Mouse (Mus musculus) gastrocnemius, adult 8-10 months (tissue): ENCODE measurements around the gene Emx2. TPM values are rescaled to one million over a fixed set of nuclear protein-coding genes. Genes with fewer than 3 reads are reported as not detected.

Experiments used
- DNase-seq, 2 experiments: peaks; one replicate each; pipeline ENCODE4 v3.0.0; 2022; ENCODE audit warnings: low spot score in 2 of 2
- total RNA-seq, 4 experiments: library from RNA; stranded (reverse); gene quantifications; 2 replicates each; pipeline ENCODE4 v1.2.4; 2022

Gene Emx2
- total RNA-seq, 4 experiments from 2014 or later: 0.38 to 0.97 (median 0.50) TPM

GRCm38 (mm10) chr19:59461481-59462421 is 3.6 kb downstream of the Emx2 start:
- DNase-seq: no peak

- no peak for DNase-seq
These were observed 4.5 kb downstream of the Emx2 start for GRCm38 (mm10) chr19:59462459-59463292.

DNA sequence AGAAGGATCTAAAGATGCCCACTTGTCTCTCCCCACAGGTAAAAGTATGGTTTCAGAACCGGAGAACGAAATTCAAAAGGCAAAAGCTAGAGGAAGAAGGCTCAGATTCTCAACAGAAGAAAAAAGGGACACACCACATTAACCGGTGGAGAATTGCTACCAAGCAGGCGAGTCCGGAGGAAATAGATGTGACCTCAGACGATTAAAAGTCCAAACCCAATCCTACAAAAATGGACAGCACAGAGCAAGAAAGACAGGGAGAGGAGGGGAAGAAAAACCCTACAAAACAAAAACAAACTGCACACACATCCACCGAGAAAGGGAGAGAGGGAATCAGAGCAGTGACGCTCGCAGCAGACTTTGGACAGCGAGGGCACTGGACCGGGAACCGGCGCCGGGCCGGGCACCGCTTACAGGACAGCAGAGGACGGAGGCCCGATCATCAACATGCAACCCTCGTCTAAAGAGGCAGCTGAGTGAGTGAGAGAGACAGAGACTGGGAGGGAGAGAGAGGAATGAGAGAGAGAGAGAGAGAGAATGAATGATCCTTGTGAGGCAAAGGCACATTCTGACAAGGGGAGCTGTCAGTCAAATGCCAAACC is 5.8 kb downstream of the Emx2 start:
- DNase-seq: no peak

DNA sequence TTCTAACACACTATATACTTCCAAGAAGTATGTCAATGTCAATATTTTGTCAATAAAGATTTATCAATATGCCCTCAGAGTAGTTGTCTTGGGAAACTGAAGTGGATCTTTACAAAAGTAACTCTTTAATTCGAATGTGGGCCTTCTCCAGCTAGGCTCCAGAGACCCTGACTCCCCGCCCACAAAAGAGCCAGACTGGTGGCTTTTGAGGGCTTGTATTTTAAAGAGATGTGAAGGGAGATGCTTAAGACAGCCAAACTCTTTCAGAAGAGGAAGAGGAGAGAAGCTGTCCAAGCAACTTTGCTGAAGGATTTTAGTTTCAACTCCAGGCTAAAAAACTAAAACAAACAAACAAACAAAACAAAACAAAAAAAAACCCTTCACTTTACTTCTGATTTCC is 7.1 kb downstream of the Emx2 start:
- DNase-seq: no peak

DNA sequence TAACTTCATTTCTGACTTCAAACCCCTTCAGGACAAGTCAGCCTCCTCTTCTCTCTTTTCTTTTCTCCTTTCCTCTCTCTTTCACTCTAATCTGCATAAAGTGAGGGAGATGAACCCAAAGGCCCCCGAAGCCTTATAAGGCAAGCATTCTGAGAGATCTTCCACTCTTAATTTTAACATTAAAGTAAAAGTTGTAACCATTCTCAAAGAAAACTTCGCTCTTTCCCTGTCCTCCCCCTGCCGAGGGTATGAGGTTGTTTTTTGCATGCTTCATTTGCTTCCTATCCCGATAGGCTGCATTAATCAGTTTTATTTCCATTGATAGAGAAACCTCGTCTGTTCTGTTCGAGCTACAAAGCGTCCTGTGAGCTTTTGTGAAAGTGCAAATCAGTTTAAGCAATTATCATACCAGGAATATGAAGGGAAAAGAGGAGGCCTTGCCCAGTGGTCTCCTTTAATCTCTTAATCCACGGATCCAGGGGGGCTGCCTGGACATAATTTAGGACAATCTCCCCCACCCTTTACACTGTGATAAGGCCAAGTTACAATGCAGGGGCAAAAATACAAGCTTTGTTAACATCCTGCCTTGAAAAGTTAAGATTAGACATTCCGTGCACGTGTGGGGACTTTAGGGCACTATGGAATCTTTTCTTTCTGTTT is 7.7 kb downstream of the Emx2 start:
- no peak for DNase-seq

DNA sequence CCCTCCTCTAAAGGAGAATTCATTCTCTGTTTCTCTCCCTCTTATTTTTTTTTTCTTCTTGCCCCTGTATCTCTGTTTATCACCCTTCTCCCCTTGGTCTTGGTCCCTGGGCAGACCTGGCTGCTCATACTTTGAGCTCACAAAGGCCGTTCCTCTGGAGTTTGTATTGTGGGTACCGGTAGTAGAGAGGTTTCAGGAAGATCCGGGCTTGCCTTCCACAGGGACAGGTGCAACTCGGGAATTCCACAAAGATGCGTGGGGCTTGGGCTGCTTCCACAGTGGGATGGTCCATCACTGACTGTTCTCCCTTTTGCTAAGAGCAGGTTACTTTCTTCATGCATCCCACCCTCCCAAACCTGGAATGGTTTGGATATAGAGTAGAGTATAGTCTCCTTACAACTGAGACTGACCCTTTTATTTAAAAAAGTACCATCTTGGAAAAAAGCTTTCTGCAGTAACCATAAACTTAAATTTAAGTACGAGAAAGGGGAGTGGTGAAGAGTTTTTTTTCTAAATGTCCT is 8.3 kb downstream of the Emx2 start:
- DNase-seq: no peak

- DNase-seq: no peak
These were observed 8.8 kb downstream of the Emx2 start for GRCm38 (mm10) chr19:59467016-59467412.

DNA sequence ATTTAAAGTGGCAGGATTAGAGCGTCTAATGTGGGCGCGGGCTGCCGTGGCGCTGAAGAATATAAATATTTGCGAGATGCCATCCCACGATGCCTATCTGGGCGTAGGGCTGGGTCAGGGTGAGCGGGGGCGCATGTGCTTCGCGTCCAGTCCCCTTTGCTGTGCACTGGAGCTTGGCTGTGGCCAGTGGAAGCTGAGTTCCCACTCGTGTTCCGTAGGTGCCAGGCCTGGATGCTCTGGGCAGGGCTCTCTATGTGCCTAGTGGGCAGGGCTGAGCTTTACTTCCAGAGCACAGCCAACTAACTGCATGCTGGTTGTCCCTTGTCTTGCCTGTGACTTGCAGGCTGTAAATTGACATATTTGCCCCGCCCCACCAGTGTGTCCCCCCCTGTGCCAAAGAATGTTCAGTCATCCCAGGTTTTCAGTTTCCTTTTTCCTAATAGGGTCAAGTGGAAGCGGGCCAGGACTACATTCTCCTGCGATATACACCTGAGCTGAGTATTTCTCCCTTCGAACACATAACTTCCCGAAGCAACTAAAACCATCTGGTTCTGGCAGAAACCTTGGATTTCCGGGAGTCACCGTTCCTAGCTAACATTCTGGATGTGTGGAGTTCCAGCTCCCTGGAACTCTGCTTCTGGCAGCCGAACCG is 9.4 kb downstream of the Emx2 start:
- no peak for DNase-seq

DNA sequence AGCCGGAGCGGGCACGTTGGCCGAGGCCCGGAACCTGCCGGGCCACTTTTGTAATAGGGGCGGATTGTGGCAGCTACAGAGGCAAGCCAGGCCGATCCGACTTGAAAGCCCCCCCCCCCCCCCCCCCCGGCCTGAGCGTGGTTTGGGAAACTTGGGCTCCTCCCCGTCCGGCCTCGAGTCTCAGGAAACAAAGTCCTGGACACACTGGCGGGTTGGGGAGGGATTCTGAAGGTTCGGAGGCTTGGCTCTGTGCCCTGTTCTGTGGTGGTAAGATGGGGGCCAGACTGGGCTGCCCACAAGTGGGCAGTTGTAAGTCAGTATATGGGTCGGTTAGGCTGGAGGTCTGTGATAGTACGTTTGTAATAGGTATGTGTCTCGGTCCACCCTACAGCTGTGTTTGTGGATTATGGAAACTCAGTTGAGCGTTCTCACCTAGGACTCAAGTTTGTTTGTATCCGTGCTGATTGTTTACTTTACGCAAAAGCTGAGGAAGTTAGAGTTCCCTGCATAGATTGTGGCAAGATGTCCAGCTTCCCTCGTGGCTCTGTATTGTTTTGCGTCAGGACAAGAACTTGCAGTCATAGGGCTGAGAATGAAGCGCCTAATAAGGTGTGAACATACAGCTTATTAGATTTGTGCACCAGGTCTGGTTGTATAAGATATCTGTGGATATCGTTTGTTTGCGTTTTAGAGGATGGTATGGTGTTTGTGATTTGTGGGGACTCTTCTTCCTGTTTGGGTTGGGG is 10.1 kb downstream of the Emx2 start:
- no peak for DNase-seq

DNA sequence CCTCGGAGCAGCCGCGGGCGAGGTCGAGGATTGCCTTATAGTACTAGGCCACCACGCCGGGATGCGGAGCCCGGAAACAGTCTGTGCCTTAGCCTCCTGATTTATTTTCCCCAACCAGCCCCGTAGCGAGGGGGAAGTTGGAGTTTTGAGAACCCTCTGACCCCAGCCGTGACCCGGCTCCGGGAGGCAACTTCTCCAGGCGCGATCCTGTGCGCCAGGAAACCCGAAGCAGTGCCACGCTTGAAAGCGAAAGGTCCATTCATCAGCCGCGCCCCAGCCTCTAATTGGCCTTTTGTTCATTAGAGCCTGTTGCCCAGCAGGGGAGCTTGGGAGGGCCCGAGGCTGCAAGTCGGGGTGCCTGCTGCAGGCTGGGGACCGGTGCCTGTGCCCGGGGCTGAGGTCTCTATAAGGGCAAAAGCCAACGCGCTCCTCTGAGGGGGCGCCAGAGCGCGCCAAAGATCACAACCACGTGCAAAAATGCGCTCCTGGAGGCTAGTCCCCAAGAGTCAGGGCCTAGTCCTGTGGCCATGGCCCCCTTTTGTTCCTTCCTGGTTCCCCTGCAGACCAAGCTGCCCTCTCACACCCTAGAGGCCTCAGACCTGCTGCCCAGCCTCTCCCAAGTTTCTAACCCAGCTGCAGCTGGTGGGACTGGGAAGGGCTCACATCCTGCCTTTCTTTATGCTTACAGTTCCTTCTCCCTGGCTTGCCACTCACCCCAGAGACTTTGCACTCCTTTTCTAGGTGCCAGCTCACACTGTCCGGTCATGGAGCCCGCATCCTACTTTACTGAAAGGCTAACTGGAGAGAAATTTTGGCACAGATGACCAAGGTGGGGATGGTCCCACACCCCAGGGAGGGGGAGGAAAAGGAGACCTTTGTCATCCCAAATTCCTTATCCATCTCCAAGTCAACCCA is 11.1 kb downstream of the Emx2 start:
- DNase-seq: peak in 1 of 2 experiments; percentile 12

GRCm38 (mm10) chr19:59470074-59470630 is 12.0 kb downstream of the Emx2 start:
- peak in 1 of 2 experiments; percentile 28 for DNase-seq

DNA sequence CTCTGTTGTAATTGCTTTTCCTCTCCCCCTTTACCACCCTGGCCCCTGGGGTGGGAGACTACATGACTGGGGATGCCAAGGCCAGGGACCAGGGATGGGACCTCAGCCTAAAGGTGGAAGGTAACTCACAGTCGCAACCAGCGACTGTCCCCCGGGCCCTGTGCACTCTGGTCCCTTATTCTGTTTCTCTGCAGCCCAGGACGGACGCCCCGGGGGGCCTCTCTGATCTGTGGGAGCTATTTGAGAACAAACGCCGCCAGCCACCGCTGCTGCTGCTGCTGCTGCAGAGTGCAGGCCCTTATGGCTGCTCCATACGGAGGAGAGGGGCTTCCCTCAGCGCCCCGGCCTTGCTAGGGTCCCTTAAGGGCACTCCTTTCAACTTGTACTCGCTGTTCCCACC is 12.7 kb downstream of the Emx2 start:
- no peak for DNase-seq

GRCm38 (mm10) chr19:59472844-59473243 is 14.7 kb downstream of the Emx2 start:
- no peak for DNase-seq

DNA sequence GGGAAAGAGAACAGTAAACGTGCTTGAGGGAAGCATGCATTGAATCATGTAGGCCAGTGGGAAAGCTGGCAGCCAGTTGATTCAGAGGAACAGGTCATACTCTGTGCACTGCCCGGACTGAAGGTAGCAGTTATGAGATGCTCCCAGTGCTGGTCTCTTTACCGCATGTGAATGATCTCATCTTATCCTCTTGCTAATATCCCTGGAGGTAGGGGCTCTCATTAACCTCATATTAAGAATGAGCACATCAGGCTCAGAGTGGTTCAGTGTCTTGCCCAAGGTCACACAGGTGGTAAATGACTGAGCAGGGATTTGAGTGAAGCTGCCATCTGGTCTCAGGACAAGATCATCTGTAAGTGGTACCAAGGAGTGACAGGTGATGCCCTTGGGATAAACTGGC is 21.7 kb downstream of the Emx2 start:
- DNase-seq: no peak

DNA sequence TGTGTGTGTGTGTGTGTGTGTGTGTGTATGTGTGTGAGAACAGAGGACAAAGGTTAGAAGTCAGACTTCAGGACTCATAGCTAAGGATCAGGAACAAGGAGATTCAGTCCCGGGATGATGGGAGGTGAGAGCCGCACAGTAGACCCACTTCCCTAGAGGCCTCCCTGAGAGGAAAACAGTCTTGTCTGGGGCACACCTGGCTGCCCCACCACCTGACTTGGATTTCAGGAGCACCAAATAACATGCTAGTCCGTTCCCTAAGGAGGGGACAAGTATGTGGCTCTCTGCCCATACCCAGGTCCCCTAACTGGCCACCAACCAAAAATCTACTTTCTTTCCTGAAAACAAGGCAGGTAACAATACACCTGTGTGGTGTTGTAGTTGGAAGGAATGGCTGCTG is 22.4 kb downstream of the Emx2 start:
- DNase-seq: no peak

DNA sequence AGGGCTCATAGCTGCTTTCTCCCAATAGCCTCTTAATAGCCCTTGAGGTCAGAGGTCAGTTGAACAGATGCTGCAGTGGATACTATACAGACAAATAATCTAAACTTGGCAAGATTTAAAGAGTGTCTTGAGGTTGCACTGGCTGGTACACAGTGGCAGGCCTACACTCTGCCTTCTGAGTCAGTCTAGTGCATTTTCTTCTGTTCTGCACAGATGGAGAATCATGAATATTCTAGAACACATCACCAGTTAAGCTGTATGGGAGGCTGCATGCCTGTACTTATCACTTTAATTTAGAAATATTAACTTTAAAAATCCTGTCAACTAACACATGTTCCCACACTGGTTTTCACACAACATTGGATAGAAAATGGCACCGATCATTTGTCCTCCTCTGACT is 34.1 kb downstream of the Emx2 start:
- no peak for DNase-seq

DNA sequence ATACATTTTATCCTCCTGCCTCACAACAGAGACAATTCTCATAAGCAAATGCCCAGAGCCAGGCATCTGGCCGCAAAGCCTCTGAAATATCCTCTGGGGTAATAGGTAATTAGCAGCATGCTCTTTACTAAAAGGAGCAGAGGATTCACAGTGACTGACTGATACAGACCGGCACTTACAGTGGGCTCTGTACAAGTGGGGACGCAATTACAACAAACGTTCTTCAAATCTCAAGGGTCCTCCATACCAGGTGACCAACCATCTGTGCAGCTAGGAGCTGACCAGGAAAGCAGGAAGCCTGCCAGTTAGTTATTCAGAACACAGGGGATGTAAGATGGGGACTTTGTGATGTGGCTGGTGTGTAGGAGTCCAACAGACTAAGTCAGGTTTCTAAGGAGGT is 38.7 kb downstream of the Emx2 start:
- DNase-seq: no peak

DNA sequence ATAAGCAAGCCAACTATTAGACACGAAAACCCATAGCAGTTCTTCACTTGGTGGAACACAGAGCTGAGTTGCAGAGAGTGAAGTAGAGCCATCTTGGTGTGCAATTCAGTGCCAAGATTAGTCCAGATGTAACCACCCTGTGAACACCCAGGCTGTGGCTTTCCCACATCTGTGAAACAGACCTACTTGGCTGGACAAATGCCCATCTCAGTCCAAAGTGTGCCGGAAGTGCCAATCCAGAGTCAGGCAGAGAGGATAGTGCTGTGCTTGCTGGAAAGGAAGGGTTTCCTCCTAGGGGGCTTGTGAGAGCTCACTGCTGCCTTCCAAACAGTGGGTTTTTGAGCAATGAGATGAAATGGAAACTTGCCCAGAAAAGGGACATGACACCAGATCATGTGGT is 50.7 kb downstream of the Emx2 start:
- no peak for DNase-seq

DNA sequence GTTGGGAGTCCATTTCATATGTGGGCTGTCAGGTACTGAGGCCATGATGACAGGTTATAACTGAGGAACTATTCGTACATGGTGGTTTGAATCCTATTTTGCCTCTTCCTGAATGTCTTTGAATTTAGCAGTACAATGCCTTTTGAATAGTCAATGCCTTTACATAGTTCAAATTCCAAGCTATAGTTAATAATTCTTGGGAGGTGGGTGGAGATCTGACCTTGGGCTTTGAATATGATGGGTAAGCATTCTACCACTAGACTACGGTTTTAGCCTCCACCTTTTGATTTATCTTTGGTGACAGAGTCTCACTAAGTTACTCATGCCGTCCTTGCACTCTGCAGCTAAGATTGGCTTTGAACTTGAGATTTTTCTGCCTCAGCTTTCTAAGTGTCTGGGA is 55.0 kb downstream of the Emx2 start:
- DNase-seq: no peak
